Mouse (Mus musculus) midbrain, embryonic 12.5 days (tissue): Measurements from ENCODE around the gene Ube2o. TPM values are rescaled to one million over a fixed set of nuclear protein-coding genes. Genes with fewer than 3 reads are reported as not detected.

ENCODE experiments used
- ATAC-seq: fragments of 200-750 bp; cut with Nextera tagmentation; 2 replicates; pipeline ENCODE4 v1.8.0; 2017; ENCODE audit warnings: low read depth, moderate TSS enrichment, moderate library complexity; ENCODE audit not compliant: low FRiP score
- H3K27ac ChIP-seq: fragments of 300-500 bp; sonication (generic); replicated peaks from 2 replicates; pipeline ENCODE4 v1.5.1; 2016; ENCODE audit warnings: mild to moderate bottlenecking
- H3K27me3 ChIP-seq: fragments of 300-500 bp; sonication (generic); 2 replicates; pipeline ENCODE4 v1.6.1; 2016; ENCODE audit warnings: mild to moderate bottlenecking
- H3K36me3 ChIP-seq: fragments of 300-500 bp; sonication (generic); 2 replicates; pipeline ENCODE4 v1.6.1; 2016
- H3K4me1 ChIP-seq: fragments of 300-500 bp; sonication (generic); 2 replicates; pipeline ENCODE4 v1.6.1; 2016
- H3K4me2 ChIP-seq: fragments of 300-500 bp; sonication (generic); replicated peaks from 2 replicates; pipeline ENCODE4 v1.6.1; 2016; ENCODE audit warnings: mild to moderate bottlenecking, moderate library complexity
- H3K4me3 ChIP-seq: fragments of 300-500 bp; sonication (generic); 2 replicates; pipeline ENCODE4 v1.5.1; 2016; ENCODE audit warnings: mild to moderate bottlenecking
- H3K9ac ChIP-seq: fragments of 300-500 bp; sonication (generic); replicated peaks from 2 replicates; pipeline ENCODE4 v1.6.1; 2016; ENCODE audit warnings: mild to moderate bottlenecking, moderate library complexity
- H3K9me3 ChIP-seq: fragments of 300-500 bp; sonication (generic); 2 replicates; pipeline ENCODE4 v1.6.1; 2016; ENCODE audit warnings: mild to moderate bottlenecking
- WGBS: fragments of 180-500 bp; shearing (Covaris S2); methylation state at CpG from one replicate; pipeline ENCODE4 v1.1.7; 2016; 5-methylcytosine and 5-hydroxymethylcytosine counted together
- polyA plus RNA-seq: library from polyadenylated mRNA; unstranded; fragments of >200 nt; fragmentation: Nextera tagmentation; extraction: Ambion mirVana; gene quantifications from 2 replicates; pipeline ENCODE4 v1.2.1, GENCODE M21; 2016

Gene Ube2o
- polyA plus RNA-seq, 1 experiment from 2014 or later, result 19.0 TPM

GRCm38 (mm10) chr11:116549273-116550038 is 31.8 kb downstream of the Ube2o start:
- Histone ChIP-seq H3K27me3 (no peaks in the 10 kb centered on the region), H3K4me2 (no peak overlapping the region), H3K27ac (no peak overlapping the region), H3K9ac (no peak overlapping the region), H3K36me3 (peaks cover 44% of the 10 kb centered on the region), H3K4me1 (peaks cover 11% of the 10 kb centered on the region; the same call in 1 of the 2 replicates), H3K9me3 (no peaks in the 10 kb centered on the region), H3K4me3 (no peak overlapping the region)
- ATAC-seq, result no peak
- 92% methylated on average over 11 of the region's 11 CpGs for WGBS

GRCm38 (mm10) chr11:116548780-116549179 is 32.5 kb downstream of the Ube2o start:
- H3K9me3 ChIP-seq, result no peaks in the 10 kb centered on the region
- H3K4me1 ChIP-seq, result peaks cover 7% of the 10 kb centered on the region; the same call in 1 of the 2 replicates
- 93% methylated on average over 9 of the region's 9 CpGs for WGBS
- H3K9ac ChIP-seq, result no peak overlapping the region
- H3K27me3 ChIP-seq, result no peaks in the 10 kb centered on the region
- no peak for ATAC-seq
- peaks cover 51% of the 10 kb centered on the region for H3K36me3 ChIP-seq
- no peak overlapping the region for H3K27ac ChIP-seq
- no peak overlapping the region for H3K4me3 ChIP-seq
- no peak overlapping the region for H3K4me2 ChIP-seq

DNA sequence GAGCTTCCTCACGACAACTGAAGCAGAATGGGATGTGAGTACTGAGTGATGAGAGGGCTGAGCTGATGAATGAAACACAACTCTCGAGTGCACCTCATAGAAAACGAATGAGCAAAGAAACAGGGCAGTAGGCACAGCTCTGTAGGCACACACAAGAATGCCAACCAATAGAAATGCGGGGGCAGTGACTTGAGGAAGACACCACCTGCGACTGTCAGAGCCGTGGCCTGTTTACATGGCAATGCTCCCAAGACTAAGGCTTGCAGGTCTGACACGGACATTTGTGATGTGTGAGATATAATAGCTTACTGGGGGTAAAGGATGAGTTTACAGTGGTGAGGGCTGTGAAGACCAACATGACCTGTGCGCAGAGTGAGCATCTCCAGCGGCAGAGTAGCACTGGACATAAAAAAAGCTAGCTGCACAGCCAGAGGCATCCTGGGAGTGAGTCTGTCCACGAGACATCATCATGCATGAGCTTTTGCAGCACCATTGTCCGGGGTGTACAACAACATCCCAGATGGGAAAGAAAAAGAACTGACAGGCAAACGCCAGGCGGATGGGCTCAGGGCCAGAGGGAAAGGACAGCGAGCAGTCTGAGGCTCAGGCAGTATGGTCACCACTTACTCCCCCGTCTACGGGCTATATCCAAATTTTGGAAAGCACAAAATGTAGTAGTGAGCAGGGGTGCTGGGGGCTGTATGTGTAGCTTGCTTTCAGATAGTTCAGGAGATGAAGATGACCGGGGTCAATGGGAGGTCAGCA is 33.8 kb downstream of the Ube2o start:
- peaks cover 7% of the 10 kb centered on the region; the same call in 1 of the 2 replicates for H3K4me1 ChIP-seq
- no peaks in the 10 kb centered on the region for H3K27me3 ChIP-seq
- 94% methylated on average over 17 of the region's 17 CpGs for WGBS
- H3K9me3 ChIP-seq, result no peaks in the 10 kb centered on the region
- no peak overlapping the region for H3K4me2 ChIP-seq
- no peak overlapping the region for H3K4me3 ChIP-seq
- H3K9ac ChIP-seq, result no peak overlapping the region
- ATAC-seq, result no peak
- peaks cover 64% of the 10 kb centered on the region for H3K36me3 ChIP-seq
- H3K27ac ChIP-seq, result no peak overlapping the region

GRCm38 (mm10) chr11:116543110-116543509 is 38.1 kb downstream of the Ube2o start:
- H3K4me3 ChIP-seq, result no peak overlapping the region
- H3K9ac ChIP-seq, result no peak overlapping the region
- H3K4me1 ChIP-seq, result no peaks in the 10 kb centered on the region
- H3K9me3 ChIP-seq, result no peaks in the 10 kb centered on the region
- peaks cover 100% of the 10 kb centered on the region for H3K36me3 ChIP-seq
- no peak overlapping the region for H3K4me2 ChIP-seq
- no peak for ATAC-seq
- H3K27ac ChIP-seq, result no peak overlapping the region
- H3K27me3 ChIP-seq, result no peaks in the 10 kb centered on the region
- WGBS, result 93% methylated on average over 4 of the region's 4 CpGs

DNA sequence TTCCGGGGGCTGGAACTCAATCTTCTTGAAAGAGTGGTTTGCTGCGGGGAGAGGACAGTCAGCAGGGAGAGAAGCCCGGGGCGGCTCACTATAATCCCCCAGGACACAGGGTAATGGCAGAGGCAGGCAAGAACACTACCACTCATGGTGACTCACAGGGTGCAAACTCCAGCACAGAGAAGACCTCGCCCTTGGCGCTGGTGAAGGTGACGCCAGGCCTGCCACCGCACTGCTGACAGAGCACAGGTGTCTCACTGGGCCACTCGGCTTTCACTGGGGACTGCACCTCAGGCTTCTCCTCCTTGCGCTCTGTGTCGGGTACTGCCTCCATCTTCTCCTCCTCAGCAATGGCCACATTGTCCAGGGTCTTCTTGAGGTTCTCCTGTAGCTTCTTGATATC is 40.1 kb downstream of the Ube2o start:
- no peak overlapping the region for H3K9ac ChIP-seq
- H3K4me2 ChIP-seq, result no peak overlapping the region
- 98% methylated on average over 11 of the region's 11 CpGs for WGBS
- peaks cover 89% of the 10 kb centered on the region for H3K36me3 ChIP-seq
- H3K4me3 ChIP-seq, result no peak overlapping the region
- no peak overlapping the region for H3K27ac ChIP-seq
- no peak for ATAC-seq
- H3K27me3 ChIP-seq, result peaks cover 3% of the 10 kb centered on the region; the same call in 1 of the 2 replicates
- no peaks in the 10 kb centered on the region for H3K9me3 ChIP-seq
- no peaks in the 10 kb centered on the region for H3K4me1 ChIP-seq

DNA sequence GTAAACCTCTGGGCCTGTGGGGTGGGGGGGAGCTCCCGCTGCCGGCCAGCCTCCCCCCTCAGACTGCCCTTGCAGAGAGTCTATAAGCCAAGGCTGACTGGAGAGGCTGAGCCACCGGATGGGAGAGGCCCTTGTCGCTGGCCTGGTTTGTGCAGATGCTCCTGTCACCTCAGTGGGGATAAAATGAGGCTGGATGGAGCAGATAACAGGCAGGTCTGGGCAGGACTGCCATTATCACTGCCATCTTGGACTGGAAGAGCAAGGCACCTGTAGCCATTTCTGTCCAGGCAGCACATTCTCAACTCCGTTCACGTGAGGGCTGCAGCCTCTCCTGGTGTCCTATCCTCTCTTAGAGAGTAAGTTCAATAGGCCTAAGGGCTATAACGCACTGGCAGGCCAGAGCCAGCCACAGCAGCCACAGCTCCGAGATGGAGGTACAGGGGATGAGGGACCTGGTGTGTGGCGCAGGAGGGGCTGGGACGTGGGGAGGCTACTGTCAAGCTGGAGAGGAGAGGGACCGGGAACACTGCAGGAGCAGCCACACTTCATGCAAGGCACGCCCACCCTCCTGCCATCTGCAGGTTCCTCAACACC is 43.0 kb downstream of the Ube2o start:
- Histone ChIP-seq H3K27me3 (peaks cover 32% of the 10 kb centered on the region), H3K27ac (no peak overlapping the region), H3K36me3 (peaks cover 59% of the 10 kb centered on the region), H3K9ac (no peak overlapping the region), H3K9me3 (no peaks in the 10 kb centered on the region), H3K4me1 (peaks cover 10% of the 10 kb centered on the region), H3K4me2 (no peak overlapping the region), H3K4me3 (no peak overlapping the region)
- 82% methylated on average over 12 of the region's 12 CpGs for WGBS
- ATAC-seq, result no peak

GRCm38 (mm10) chr11:116537388-116537787 is 43.9 kb downstream of the Ube2o start:
- 77% methylated on average over 5 of the region's 5 CpGs for WGBS
- H3K4me1 ChIP-seq, result peaks cover 18% of the 10 kb centered on the region
- no peak for ATAC-seq

DNA sequence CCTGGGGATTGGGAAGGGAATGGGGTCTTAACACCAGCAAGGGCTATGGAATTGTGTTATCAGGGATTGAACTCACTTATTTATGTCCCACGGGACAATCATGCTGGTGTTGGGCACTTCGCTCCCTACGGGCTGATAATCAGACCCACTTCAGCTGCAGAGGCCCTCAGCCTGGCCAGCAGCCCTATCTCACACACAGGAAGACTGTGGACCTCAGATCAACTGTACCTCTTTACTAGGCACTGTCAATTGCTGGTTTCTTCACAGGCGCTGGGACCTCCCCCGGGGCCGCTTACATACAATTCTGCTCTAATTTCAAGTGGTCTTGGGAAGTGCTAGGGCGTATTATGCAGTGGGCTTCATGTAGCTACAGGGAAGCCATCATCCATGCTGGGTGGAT is 44.6 kb downstream of the Ube2o start:
- no peaks in the 10 kb centered on the region for H3K9me3 ChIP-seq
- H3K9ac ChIP-seq, result no peak overlapping the region
- no peak overlapping the region for H3K4me2 ChIP-seq
- no peak overlapping the region for H3K27ac ChIP-seq
- H3K4me1 ChIP-seq, result peaks cover 25% of the 10 kb centered on the region
- WGBS, result 86% methylated on average over 7 of the region's 7 CpGs
- H3K4me3 ChIP-seq, result no peak overlapping the region
- ATAC-seq, result no peak
- peaks cover 44% of the 10 kb centered on the region for H3K36me3 ChIP-seq
- peaks cover 48% of the 10 kb centered on the region for H3K27me3 ChIP-seq

More at GRCm38 (mm10) chr11:116537388-116537787, 43.9 kb downstream of the Ube2o start:
- Histone ChIP-seq H3K36me3 (peaks cover 51% of the 10 kb centered on the region), H3K9ac (no peak overlapping the region), H3K27me3 (peaks cover 41% of the 10 kb centered on the region), H3K9me3 (no peaks in the 10 kb centered on the region), H3K4me3 (no peak overlapping the region), H3K27ac (no peak overlapping the region), H3K4me2 (no peak overlapping the region)

GRCm38 (mm10) chr11:116534154-116534865 is 46.9 kb downstream of the Ube2o start:
- peaks cover 68% of the 10 kb centered on the region for H3K27me3 ChIP-seq
- H3K36me3 ChIP-seq, result peaks cover 20% of the 10 kb centered on the region
- 19% methylated on average over 20 of the region's 20 CpGs for WGBS
- no peak for ATAC-seq
- H3K9ac ChIP-seq, result no peak overlapping the region
- H3K4me1 ChIP-seq, result peaks cover 41% of the 10 kb centered on the region
- H3K27ac ChIP-seq, result no peak overlapping the region
- H3K9me3 ChIP-seq, result no peaks in the 10 kb centered on the region
- peak overlapping the region; percentile 87 for H3K4me2 ChIP-seq
- peak overlapping the region; percentile 49 for H3K4me3 ChIP-seq

GRCm38 (mm10) chr11:116533341-116534153 is 47.7 kb downstream of the Ube2o start:
- no peak overlapping the region for H3K27ac ChIP-seq
- H3K27me3 ChIP-seq, result peaks cover 68% of the 10 kb centered on the region
- ATAC-seq, result 0 out of 2 replicates have a peak, but pooled peaks have one; percentile 13
- H3K4me1 ChIP-seq, result peaks cover 41% of the 10 kb centered on the region
- H3K36me3 ChIP-seq, result peaks cover 12% of the 10 kb centered on the region
- H3K4me2 ChIP-seq, result peak overlapping the region; percentile 87
- under 1% methylated on average over 60 of the region's 63 CpGs for WGBS
- peak overlapping the region; percentile 54 for H3K9ac ChIP-seq
- H3K9me3 ChIP-seq, result no peaks in the 10 kb centered on the region
- peak overlapping the region; percentile 49 for H3K4me3 ChIP-seq

- ATAC-seq, result 0 out of 2 replicates have a peak, but pooled peaks have one; percentile 39
- peaks cover 68% of the 10 kb centered on the region for H3K27me3 ChIP-seq
- no peaks in the 10 kb centered on the region for H3K9me3 ChIP-seq
- H3K4me1 ChIP-seq, result peaks cover 41% of the 10 kb centered on the region
- peak overlapping the region; percentile 87 for H3K4me2 ChIP-seq
- under 1% methylated on average over 50 of the region's 50 CpGs for WGBS
- peak overlapping the region; percentile 49 for H3K4me3 ChIP-seq
- H3K27ac ChIP-seq, result no peak overlapping the region
- peaks cover 5% of the 10 kb centered on the region for H3K36me3 ChIP-seq
- peak overlapping the region; percentile 54 for H3K9ac ChIP-seq
These were observed 48.4 kb downstream of the Ube2o start for GRCm38 (mm10) chr11:116532810-116533338.
